Mouse (Mus musculus) spleen, adult 2 months (tissue): ENCODE data around the gene Alg14. TPM values are rescaled to one million over a fixed set of nuclear protein-coding genes. Genes with fewer than 3 reads are reported as not detected.

Source experiments
- DNase-seq, 2 experiments: peaks; one replicate each; pipeline versions ENCODE4 v3.0.0 to v3.0.0-alpha.2; 2012 to 2021; ENCODE audit warnings: low spot score in 2 of 2, low read depth in 1 of 2
- H3K27ac ChIP-seq: fragments of 200-500 bp; 2 replicates; pipeline ENCODE4 v1.5.1; 2012; ENCODE audit warnings: low read length, inconsistent platforms; ENCODE audit not compliant: insufficient read depth
- H3K27me3 ChIP-seq: fragments of 200-500 bp; 2 replicates; pipeline ENCODE4 v1.6.1; 2012; ENCODE audit warnings: mild to moderate bottlenecking, moderate library complexity, low read length, inconsistent platforms; ENCODE audit not compliant: control insufficient read depth, insufficient read depth
- H3K36me3 ChIP-seq: fragments of 200-500 bp; 2 replicates; pipeline ENCODE4 v1.6.1; 2012; ENCODE audit warnings: mild to moderate bottlenecking, low read length, inconsistent platforms; ENCODE audit not compliant: control insufficient read depth, insufficient read depth
- H3K4me1 ChIP-seq: fragments of 200-500 bp; 2 replicates; pipeline ENCODE4 v1.6.1; 2011; ENCODE audit warnings: inconsistent platforms; ENCODE audit not compliant: control insufficient read depth, insufficient read depth, insufficient read length
- H3K4me3 ChIP-seq: fragments of 200-500 bp; 2 replicates; pipeline ENCODE4 v1.5.1; 2011; ENCODE audit warnings: mild to moderate bottlenecking, inconsistent platforms; ENCODE audit not compliant: insufficient read depth, insufficient read length; ENCODE audit errors: extremely low read depth
- CTCF ChIP-seq: fragments of 200-500 bp; IDR thresholded peaks from 2 replicates; pipeline ENCODE4 v1.5.1; 2011; ENCODE audit warnings: mild to moderate bottlenecking, inconsistent platforms; ENCODE audit not compliant: insufficient read depth, insufficient read length, insufficient replicate concordance; ENCODE audit errors: extremely low read depth
- POLR2A ChIP-seq: fragments of 200-500 bp; IDR thresholded peaks from 2 replicates; pipeline ENCODE4 v1.6.1; 2011; ENCODE audit warnings: low read depth, low read length, inconsistent platforms
- WGBS: fragments of 180-500 bp; shearing (Covaris S2); methylation state at CpG from one replicate; pipeline ENCODE4 v1.1.7; 2018; 5-methylcytosine and 5-hydroxymethylcytosine counted together
- polyA plus RNA-seq: library from polyadenylated mRNA; depleted of rRNA; stranded (reverse); fragments of >200 nt; gene quantifications from 2 replicates; pipeline ENCODE4 v1.2.3, GENCODE M21; 2012

Alg14 gene
- polyA plus RNA-seq, 1 experiment = 4.3 TPM

DNA sequence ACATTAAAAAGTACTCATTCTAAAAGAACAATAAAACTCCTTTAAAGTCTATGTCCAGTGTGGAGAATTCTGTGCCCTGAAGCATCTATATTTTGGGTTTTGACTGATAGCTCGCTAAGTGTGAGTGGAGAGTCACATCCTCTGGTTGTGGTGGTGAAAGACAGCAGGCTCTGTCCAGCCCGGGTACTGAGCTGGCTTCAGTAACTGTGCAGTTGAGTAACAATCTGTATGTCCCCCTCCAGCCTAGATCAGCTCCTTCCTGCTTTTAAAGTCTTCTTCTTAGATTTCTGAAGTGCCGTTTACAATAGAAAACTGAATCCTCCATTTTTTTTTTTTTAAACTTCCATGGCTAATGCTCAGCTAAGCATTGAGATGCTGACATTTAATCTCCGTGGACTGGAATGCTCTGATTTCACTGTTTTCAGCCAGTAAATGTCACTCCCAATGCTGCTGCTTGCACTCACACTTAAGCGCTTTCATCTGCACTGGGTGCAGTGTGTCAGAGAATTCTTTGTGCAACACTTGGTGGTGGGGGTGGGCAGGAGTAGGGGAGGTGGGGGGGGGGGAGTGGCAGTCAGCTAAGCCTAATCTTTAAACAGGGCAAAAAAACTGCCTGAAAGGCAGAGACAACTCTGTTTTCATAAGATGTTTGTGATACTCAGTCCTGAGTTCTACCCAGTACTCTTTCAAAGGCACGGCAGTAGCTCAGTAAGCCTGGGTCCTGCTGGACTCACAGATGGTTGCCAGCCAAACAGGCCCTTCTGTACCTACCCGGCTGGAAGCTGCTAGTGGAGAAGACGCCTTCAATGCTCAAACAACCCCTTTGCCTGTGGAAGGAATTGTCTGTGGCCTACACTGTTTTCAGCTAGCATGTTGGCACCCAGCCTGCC is 52.7 kb downstream of the Alg14 start:
- Histone ChIP-seq H3K27me3 (no peaks in the 10 kb centered on the region), H3K4me3 (no peak overlapping the region), H3K27ac (peak overlapping the region; percentile 80), H3K4me1 (peaks cover 19% of the 10 kb centered on the region), H3K36me3 (no peaks in the 10 kb centered on the region)
- DNase-seq = no peak
- 24% methylated on average over 8 of the region's 8 CpGs for WGBS
- TF ChIP-seq CTCF (no peak), POLR2A (no peak)

DNA sequence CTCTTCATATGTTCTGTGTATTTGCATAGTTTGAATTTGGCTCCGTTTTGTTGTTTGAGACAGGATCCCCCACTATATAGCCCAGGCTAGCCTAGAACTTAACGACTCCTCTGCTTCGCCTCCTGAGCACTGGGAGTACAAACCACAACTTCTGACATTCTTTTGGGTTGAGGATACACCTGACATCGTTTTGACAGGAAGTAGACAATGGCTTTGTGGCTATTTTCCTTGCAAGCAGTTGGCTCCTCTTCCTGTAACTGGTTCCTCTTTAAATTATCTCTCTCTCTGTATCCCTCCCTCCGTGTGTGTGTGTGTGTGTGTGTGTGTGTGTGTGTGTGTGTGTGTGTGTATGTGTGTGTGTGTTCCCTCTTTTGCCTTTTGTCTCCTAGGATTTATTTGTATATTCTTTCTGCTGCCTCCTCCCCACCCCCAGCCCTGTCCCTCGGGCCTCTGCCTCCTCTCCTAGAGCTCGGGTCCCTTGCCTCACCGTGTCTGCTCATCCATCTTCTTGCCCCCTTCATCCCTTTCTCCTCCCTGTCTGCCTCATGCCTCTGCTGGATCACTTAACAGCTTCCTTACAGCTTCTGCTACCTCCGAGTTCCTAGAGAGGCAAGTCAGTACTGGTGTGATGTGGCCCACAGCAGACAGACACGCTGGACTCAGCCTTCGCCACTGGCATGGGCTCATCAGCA is 53.5 kb downstream of the Alg14 start:
- TF ChIP-seq POLR2A = no peak
- no peak for TF ChIP-seq CTCF
- H3K27me3 ChIP-seq = no peaks in the 10 kb centered on the region
- DNase-seq = no peak
- no peak overlapping the region for H3K4me3 ChIP-seq
- H3K27ac ChIP-seq = peak overlapping the region; percentile 80
- H3K36me3 ChIP-seq = no peaks in the 10 kb centered on the region
- WGBS = 17% methylated on average over 11 of the region's 11 CpGs
- peaks cover 19% of the 10 kb centered on the region for H3K4me1 ChIP-seq

DNA sequence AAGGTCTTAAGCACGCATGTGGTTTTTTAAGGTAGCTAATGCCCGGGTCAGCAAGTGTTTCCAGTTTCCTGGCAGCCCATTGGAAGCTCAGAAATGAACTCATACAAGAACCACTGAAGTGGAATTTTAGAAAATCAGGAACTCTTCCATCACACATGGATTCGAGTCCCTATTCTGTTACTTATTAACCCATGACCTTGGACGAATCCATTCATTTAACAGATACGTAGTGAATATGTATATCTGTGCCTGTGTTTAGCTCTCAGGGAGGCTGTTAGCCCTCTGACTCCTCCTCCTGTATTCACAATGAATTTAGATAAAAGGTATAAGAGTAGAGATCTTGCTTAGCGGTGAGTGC is 54.0 kb downstream of the Alg14 start:
- TF ChIP-seq CTCF = no peak
- no peak for TF ChIP-seq POLR2A
- Histone ChIP-seq H3K4me3 (no peak overlapping the region), H3K27me3 (no peaks in the 10 kb centered on the region), H3K36me3 (no peaks in the 10 kb centered on the region), H3K4me1 (peaks cover 19% of the 10 kb centered on the region), H3K27ac (peak overlapping the region; percentile 80; the same call in 1 of the 2 replicates)
- WGBS = 54% methylated on average over 6 of the region's 6 CpGs
- no peak for DNase-seq

DNA sequence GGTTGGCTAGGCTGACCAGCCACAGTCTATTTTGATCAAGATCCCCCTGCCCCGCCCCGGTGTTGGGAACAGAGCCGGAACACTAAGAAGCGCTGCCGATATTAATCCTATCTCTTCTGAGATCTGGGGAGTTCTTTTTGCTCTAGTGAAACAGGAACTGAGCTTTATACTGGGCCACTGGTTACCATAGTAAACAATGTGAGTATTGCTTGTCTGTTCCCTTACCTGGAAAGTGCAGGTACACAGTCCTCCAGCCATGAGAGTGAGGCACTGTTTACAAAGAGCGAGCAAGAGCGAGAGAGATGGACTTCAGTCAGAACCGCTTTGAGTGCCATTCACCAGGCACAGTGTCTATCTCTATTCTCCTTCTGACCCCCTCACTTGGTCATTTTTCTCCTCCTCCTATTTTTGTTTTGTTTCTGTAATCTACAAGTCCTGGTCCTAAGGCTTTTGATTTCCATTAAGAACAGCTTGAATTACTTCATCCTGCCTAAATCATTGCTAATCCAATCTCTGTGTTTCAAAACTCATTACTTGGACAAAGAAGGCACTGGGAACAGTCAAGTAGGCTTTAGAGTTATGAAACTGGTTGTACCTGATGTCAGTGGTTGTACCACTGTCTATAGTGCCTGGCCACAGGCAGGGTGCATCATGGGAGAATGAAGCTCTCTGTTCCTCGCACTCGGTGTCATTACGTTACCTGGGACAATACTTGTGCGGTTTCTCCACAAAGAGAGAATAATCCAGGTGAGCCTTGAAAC is 55.1 kb downstream of the Alg14 start:
- Histone ChIP-seq H3K4me3 (no peak overlapping the region), H3K4me1 (peaks cover 19% of the 10 kb centered on the region), H3K27ac (no peak overlapping the region), H3K36me3 (no peaks in the 10 kb centered on the region), H3K27me3 (no peaks in the 10 kb centered on the region)
- DNase-seq = no peak
- 76% methylated on average over 12 of the region's 12 CpGs for WGBS
- TF ChIP-seq POLR2A = no peak
- no peak for TF ChIP-seq CTCF

DNA sequence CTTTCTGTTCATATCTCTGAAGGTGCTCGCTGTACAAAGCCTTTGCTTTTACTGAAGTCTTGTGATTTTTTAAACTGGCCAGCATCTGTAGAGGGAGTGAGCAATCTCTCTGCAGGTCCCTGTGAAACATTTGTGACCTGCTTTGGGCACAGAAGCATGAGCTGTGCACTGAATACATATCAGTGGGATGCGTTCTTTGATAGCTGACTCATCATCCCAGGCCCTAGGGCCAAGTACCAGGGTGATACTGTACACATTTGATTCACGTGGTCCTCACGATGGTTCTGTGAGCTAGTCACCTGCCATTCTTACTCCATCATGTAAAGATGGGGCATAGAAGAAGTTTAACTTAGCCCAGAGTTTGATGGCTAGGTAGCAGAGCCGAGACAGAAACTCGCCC is 57.2 kb downstream of the Alg14 start:
- 88% methylated on average over 6 of the region's 6 CpGs for WGBS
- TF ChIP-seq CTCF (no peak), POLR2A (no peak)
- Histone ChIP-seq H3K4me1 (peaks cover 19% of the 10 kb centered on the region), H3K27ac (no peak overlapping the region), H3K36me3 (no peaks in the 10 kb centered on the region), H3K4me3 (no peak overlapping the region), H3K27me3 (no peaks in the 10 kb centered on the region)
- DNase-seq = no peak

DNA sequence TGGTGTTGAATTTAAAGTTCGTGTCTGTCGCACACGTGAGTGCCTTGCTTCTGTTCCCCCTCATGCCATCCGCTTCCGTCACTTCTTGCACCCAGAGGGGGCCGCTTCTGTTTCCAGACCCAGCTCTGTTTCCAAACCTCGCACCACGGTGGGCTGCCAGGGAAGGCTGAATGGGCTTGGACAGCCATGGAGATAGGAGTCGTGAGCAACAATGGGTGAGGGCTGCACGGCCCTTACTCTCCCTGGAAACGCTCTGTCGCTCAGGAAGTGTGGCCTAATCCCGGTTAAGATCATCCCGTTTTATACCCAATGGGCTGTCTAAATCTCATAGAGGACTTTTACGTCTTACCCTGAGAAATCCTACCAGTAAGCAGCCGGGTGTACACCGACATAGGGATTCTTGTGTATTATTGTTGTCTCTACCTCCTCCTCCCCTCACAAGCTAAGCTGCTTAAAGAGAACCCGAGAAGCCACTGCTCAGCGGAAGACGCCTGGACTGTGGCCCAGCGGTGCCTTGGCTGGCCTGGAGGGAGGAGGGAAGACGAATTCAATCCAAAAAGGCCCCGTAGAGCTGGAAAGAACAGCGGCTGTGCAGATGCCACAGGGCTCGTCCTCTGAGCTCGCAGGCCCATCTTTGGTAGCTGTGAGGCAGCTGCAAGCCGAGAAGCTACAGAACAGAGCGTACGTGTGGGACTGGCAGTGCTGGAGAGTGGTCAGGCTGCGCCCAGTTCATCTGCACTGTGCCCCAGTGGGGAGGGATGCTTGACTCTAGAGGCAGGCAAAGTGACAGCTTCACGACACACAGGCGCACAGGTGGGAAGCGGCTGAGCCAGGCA is 58.0 kb downstream of the Alg14 start:
- no peaks in the 10 kb centered on the region for H3K27me3 ChIP-seq
- no peak for DNase-seq
- WGBS = 93% methylated on average over 33 of the region's 33 CpGs
- no peak overlapping the region for H3K27ac ChIP-seq
- TF ChIP-seq POLR2A = no peak
- no peak for TF ChIP-seq CTCF
- H3K36me3 ChIP-seq = no peaks in the 10 kb centered on the region
- H3K4me1 ChIP-seq = peaks cover 15% of the 10 kb centered on the region
- no peak overlapping the region for H3K4me3 ChIP-seq
